Mouse (Mus musculus) heart, adult 8-10 months (tissue): ENCODE measurements at regions not wholly inside any gene's neighbourhood (a gene's known extent, or its start where the extent isn't known, plus 50 kb on each side); places are given as distances from the start of the nearest gene placed in this dataset.

Experiments used
- DNase-seq: peaks from one replicate; pipeline ENCODE4 v3.0.0; 2022; ENCODE audit warnings: low spot score

DNA sequence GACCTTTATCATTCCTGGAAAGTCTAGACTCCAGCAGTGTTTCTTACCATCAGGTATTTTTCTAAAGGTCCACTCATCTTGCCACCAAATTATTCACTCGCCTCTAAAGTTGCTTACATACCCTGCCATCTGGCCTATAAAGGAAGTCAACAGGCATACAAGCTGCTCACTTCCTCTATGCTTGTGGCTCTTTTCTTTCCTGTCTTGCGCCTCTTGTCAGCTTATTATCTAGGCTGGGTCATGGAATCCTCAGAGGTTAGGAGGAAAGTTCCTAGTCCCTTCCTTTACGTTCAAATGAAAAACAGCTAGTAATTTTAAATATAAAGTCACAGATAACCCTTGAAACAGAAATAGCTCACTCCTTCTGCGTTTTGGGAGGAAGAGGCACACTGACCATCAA is 97.9 kb downstream of the Lipi start:
- no peak for DNase-seq

DNA sequence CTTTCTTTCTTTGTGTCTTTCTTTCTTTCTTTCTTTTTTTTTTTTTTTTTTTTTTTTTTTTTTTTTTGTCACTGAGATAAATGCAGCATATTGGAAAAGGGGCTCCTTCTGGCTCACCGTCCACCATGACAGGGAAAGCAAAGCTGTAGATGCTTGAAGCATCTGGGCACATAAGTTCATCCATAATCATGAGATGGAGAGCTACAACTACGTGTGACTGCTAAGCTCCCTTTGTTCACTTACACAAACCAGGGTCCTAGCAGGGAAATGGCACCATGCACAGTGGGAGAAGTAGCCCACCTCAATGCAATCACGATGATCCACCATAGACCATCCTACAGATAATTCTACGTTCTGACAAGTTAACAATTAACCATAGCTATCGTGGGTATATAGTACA is 102.0 kb downstream of the Lipi start:
- no peak for DNase-seq

DNA sequence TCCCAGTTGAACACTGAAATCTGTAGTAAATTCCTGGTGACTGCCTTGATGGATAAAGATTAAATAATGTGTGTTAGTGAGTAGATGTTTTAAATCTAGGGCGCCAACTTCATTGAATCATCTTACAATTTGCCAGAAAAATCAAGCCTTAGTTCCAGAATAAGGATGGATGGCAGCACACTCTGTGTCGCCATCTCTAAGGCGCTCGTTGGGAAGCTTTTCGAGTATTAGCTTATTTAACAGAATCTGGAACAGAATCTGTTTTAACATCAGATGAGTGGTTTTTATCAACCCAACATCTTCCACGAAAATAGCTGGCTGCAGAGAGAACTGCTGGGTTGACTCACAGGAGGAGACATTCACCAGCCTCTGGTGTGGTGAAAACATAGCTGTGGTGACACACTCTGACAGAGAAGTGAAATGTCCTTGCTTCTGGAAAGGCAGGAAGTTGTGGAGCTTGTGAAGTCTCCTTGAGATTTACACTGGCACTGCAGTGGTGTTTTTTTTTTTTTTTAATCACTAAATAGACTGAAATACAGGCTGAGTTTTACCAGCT is 120.4 kb downstream of the Lipi start:
- no peak for DNase-seq

DNA sequence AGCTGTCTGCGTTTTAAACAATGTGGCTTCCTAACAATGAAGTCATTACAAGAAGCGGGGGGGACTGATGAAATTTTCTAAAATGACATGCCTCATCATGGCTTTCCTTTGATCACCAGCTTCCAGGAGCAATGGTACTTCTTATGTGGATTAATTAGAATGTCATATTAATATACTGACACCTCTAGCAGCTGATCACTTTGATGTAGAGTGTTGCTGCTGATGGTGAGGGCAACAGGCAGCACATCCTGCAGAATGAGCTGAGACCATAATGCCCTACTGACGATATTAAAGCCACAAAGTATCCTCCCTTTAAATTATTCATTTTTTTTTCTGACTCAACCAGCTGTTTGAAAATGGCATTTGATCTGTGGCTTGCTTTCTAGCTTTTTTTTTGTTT is 123.7 kb downstream of the Lipi start:
- no peak for DNase-seq

DNA sequence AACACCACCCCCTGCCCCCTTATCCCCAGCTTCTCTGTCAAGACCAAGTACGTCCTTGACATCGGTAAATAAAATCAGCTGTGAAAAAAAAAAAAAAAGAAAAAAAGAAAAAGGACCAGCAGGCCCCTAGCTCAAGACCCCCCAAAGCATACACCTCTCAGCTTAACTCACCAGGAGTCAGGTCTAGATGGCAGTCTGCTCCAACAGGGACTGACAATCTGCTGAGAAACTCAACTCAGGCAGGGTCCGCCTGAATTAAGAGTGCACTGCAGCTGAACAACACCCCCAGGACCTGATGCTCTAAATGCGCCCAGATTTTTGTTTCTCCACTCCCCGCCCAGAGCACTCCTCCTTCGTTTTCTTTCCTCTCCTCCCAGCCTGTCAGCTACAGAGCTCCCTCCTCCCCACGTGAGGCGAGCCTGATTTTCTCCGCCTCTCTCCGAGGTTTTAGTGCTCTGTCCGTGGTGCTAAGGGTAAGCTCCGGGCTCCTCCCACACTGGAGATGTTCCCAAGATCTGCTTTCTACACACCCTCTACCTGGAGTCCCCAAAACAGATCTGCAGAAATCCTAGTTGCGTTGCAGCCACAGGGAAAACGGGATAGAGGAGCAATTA is 138.9 kb downstream of the Lipi start:
- no peak for DNase-seq

DNA sequence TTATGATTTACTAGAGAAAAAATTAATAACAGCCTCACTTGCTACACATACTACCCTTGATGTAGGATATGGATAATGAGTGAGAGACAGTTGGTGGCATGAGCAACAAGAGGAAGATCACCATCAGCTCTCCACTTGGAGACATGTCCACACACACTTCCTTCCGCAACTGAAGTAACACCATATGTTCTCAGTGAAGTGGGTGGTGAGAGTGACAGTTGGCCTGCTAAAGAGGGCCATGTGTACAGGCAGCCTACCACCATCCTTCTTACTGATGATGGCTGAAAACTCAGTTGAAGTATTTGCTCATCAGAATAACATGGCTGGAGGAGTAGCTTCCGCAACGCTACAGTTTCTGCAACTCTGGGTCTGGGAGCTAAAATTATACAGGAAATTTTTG is 146.6 kb downstream of the Lipi start:
- DNase-seq: no peak

DNA sequence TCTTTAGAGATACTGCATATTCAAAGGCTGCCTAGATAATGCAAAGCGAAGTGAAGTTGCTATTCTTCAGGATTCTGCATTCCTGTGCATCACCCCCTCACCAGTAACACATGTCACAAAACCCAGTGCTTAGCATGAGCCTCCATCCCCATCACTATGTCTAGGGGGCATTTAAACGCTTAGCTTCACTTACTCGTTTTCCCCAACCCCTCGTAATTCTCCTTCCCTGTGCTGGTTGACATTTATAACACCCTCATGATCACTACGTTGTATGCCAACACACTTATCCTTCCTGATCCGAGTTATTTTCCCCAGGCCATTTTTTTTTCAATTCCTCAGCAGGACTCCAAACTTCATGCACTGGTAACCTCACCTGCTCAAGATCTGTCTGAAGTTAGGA is 152.6 kb downstream of the Lipi start:
- DNase-seq: no peak

DNA sequence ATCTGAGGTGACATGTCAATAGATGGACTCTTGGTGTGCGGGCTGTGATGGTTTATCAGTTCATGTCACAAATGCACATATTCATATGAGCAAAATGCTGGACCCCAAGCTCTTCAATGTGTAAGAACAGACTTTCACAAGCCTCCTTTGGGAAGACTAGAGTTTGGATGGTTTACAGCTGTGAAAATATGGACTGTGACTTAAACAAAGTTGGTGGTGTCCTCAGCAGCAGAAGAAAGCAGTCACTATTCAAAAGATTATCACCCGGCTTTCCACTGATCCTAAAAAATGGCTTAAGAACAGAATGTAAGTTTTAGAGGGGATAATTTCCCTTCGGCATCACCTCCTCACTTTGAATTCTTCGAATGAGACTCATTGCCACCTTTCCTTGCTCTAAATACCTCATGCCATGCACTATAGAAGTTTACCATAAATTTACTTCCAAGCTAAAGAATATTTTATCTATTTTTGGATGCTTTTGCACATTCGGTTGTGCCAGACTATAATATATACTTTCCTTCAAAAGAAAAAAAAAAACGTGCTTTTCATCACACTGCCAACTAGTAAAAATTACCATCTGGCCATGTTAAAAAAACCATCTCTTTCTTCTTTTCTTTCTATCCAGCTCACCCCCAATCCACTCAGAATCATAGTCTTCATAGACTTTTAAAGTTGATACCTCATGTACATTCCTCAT is 201.2 kb downstream of the Lipi start:
- DNase-seq: no peak

DNA sequence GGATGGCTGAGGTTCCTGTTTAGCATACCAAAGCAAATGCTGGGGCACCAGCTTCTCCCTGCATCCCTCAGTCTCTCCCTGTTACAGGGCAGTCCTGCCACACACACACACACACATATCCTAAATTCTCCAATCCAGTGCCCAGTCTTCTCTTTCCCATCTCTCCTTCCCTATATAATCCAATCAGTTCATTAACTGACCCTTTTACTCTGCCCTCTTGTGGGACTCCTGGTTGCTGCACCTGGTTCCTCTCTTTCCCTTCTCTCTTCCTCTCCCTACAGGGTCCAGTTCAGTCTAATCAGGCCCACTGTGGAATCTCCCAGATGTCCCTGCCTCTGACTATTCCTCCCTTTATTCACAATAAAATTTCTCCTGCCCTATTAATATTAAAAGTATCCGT is 204.7 kb downstream of the Lipi start:
- DNase-seq: no peak

DNA sequence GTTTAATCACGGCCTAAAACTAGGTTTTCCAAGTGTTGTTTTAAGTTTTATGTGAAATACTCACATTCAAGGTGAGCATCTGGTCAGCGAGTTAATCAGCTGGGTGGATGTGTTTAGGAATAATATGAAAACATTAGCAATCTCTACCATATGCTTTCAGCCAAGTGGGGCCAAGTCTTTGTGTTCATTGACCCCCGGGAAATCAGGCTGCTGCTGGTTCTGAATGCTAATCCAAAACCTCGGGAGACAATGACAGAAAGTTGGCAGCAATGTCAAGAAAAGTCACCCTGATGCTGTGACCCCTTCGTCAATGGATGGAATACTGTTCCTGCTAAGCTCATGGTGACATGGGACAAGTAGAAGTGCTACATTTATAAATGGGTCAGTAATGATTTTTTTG is 216.2 kb downstream of the Lipi start:
- DNase-seq: no peak

DNA sequence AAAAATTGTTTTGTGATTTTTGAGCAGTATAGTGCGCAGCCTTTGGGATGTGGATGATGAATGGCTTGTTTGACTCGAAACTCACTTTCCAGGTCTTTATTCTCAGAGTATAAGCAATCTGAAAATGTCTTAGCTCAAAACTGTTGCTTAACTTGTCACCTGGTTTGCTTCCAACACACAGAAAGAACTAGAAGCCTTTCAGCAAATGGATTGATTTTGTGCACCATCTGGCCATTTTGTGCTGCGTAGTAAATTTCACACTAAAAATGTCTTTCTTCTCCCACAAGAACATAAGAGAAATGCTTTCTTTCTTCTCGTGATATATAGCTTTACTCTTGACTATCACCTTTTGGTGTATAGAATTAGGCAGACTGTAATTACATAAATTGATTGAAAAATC is 219.1 kb downstream of the Lipi start:
- no peak for DNase-seq

DNA sequence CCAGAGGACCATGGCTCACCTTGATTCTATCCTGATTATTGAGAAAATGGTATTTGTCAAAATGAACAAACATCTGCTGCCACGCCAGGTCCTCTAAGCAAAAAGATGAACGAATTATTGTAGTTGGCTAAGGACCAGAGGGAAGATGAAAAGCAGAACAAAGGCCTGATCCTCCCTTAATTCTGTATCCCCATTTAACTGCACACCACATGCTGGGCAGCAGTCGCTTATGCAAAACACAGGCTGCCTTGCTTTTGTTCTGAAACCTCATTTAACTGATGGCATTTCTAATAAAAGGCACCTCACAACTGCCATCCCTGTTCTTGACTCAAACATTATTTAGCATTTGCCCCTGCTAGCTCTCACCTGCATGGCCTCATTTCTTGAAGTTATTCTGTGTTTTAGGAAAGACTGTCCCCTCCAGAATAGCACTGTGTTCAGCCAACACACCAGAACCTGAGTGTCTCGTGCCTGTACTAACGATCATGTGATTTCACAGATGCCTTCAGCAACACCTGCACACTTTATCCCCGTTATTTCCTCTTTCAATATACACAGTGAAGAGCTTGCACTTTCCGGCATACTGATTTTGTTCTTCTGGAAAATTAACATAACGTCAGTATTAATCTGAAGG is 220.4 kb downstream of the Lipi start:
- no peak for DNase-seq

DNA sequence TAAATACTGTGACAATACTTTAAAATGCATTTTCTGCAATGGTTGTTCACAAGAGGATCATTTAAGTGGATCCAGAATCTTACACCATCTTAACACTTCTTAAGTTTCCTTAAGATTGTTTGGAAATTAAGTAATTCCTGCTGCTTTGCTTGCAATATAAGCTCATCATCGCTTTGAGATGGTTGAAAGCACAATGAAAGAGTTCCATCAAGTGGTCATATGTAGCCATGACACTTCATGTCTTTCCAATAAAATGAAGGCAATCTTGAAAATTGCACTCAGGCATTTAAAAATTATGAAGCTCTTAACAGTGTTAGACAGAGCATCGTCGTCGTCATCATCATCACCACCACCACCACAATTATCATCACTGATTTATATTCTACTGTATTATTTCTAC is 223.8 kb downstream of the Lipi start:
- no peak for DNase-seq

DNA sequence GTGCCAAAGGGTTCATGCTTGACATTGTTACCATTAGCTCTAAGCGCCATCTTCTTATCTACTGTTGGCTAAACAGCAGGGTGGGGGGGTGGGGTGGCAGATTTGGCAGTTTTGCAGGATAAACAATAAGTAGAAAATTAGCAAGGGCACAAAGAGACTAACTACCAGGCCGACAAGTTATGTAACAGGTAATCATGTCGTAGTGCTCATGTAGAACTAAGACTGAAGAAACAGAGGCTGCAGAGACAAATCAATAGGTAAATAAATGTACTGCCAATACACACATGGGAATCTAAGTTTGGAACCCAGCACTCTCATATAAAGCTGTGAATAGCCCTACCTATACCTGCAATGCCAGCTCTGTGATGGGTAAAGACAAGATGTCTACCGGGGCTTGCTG is 225.1 kb downstream of the Lipi start:
- DNase-seq: no peak

DNA sequence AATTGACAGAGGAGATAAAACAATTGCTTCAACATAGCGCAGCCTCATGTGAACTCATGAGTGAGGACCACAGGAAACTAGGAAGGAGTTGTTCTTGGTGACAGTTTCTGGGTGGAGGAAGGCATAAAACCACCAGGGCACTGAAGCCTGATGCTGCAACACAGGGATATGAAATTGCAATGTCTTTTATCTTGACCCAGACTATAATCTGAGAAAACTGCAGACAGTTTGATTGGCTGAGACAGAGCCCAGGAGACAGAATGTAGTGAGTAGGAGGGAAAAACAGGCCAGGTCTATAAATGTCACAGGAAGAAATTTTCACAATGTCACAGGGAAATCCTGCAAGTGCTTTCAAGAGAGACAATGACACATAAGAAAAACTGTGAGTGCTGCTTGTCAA is 232.5 kb downstream of the Lipi start:
- DNase-seq: no peak

DNA sequence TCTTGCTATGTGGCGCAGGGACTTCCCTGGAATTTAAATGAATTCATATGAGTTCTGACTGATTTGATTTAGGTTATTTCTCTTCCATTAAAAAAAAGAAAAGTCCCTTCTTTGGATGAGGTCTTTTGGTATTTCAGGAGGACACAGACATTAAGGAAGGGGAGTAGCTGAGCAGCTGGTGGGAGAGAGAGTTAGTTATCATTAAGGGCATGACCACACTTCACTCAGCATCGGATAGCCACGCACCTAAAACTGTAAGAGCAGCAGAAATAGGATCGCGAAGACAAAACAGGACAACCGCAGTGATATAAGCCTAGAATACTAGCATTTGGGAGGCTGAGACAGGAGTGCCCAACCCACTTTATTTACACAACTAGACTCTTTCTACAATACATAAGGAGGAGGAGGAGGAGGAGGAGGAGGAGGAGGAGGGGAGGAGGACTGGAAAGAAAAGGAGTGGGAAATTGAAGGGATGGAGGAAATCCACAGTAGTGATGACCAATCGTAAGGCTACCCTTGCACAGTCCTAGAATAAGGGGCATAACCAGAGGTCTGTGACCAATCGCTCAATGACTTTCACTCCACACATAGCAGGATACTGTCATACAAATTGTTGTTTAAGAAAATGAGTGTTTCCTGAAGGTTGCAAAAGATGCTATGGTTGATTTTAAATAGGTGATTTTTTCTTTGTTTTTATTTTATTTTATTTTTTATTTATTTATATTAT is 241.5 kb downstream of the Lipi start:
- DNase-seq: no peak

DNA sequence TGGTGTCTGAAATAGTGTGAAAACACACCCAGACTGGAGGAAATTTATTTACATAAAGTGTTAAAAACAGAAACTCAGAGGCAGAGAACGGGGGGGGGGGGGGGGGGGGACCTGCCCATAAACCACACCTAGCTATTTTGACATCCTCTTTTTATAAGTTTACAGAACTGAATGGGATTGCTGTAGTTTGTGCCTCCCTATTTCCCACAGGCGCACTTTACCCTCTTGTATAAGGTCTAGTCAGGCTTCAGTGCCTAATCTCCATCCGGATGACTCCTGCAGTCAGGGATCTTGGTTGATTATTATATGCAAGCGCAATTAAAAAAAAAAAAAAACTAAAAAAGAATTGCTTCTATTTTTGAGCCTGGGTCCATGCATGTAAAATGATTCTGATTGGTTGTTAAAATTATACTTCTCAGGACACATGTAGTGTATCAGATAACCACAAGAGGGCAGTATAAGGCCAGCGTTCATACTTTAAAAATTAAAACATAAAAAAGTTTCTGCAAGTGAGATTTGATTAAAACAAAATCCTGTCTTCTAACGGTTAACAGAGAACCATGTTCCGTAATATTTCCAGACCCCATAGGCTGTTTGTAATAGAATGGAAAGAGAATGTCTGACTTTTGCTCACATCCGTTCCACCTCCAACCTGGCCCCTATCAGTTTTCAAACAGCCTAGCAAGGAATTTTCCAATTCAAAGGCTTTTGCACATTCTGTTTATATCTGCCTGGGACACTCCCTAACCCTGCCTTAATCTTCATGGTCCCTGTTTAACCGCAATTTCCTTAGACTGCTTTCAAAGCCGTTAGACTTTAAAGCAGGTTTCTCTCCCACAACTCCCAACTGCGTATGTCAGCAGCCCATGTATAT is 242.6 kb downstream of the Lipi start:
- peak; percentile 1 for DNase-seq

DNA sequence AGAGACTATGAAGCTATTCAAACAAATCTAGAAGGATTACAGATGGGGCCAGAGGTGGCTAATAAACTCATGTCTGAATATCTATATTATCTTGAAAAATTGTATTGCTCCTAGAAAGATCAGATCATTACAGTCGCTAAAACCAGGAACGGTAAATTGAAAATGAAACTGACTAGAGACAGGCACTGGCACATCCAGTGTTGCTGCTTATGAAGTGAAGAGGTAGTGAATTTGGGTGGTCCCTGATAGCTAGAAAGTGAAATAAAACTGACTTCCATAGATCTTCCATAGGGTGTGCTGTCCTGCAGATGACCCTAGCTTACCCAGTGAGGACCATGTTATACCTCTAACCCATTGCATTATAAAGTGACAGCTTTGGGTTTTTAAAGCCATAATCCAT is 251.6 kb downstream of the Lipi start:
- no peak for DNase-seq

DNA sequence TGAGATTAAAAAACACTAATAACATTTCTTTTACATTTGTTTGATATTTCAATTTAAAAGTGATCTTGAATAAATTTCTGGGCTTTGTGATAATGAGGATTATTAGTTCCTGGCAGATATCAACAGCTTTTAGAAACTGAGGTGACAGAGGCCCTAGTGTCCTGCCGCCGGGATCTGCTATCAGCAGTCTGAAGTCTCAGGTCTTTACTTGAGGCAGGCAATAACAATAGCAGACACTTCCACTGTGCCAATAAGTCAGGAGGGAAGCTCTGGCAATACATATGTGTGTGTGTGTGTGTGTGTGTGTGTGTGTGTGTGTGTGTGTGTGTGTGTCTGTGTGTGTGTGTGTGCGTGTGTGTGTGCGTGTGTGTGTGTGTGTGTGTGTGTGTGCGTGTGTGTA is 252.1 kb downstream of the Lipi start:
- no peak for DNase-seq

DNA sequence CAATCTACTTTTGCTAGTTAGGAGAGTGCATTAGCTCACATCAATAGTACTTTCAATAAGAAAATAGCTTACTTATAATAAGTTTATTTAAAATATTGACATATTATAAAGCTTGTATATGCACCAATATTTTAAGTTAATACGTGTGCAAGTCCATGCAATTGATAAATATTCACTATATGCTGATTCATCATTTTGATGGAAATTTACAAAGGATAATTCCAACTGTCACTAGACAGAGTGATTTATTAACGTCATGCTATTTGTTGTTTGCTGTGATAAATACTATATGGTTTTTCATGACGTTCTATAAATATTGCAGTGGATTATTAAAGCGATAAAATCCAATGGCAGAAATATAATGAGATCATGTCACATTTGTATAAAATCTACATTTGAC is 253.0 kb downstream of the Lipi start:
- no peak for DNase-seq

DNA sequence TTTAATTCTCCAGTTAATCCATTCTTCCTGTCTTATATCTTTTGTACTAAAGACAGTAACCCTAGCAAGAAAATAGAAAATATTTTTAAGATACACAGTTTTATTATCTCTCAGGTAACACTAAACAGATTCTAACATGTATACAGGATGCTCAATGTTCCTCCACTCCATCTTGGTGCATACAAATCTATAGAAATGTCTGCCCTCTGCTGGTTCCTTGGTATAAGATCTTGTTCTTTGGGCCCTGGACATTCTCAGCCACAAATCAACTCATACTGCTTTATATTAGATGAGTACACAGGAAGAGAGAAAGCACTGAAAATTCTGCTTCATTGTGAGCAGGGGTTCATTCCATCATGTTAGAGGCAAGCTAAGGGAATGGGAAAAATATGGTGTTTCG is 260.6 kb downstream of the Lipi start:
- DNase-seq: no peak

DNA sequence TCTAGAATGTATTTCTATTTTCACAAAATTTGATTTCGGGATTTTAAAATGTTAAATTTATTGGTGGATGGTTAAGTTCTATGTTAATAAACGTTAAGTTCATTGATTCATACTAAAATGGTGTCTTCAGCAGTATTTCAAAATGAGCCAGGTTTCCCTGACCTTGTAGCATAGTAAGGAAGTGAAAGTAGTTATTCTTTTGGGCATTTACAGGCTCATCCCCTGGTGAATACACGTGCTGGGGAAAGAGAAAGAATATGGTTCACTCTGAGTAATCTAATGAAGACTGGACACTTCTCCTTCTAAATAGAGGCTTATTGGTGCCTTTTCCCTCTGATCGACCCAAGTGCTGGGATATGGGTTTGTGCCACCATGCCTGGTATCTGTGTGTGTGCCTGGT is 281.1 kb downstream of the Lipi start:
- DNase-seq: no peak
